In the genomic region with DNA sequence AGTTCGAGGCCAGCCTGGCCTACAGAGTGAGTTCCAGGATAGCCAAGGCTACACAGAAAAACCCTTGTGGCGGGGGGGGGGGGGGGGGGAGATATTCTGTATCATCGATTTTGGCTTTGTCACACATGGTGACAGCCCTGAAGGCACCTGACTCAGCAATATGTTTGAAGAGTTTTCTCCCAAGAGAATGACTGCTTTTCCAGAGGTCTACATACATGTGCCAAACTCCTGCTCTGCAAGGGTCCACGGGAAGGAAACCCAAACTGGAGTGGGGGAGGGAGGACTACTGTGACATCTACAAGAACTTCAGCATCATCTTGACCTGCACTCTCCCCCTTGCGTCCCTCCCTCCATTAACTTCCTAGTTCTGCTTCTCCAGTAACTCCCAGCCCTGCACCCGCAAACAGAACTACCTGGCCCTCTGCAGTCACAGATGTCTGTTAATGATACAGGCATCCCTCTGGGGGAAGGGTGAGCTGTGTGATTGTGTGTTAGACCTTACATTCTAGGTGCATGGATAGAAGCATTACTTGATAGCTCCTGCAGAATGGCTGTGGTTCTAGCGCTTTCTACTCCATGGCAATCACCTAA, we compare ENCODE assay signal across 1 mouse cellular context.
TF ChIP-seq lines count a peak whose summit lies in the region.

No protein-coding gene starts in this region.

TF ChIP-seq in MEL, 35 proteins besides CTCF, POLR2A, EP300 and RAD21 (continued from another document):
- TF ChIP-seq USF2 (IDR thresholded peaks at IDR 0.05; ENCODE audit: borderline replicate concordance in 1 of 2, insufficient read depth in 1 of 2, low read depth in 1 of 2, low read length in 2 of 2) = no peak
- TF ChIP-seq MAZ (IDR thresholded peaks at IDR 0.05; ENCODE audit: low read depth, low read length) = 0 out of 2 replicates have a peak, but pooled peaks have one; percentile 60
- TF ChIP-seq MYB (IDR thresholded peaks at IDR 0.05; ENCODE audit: low read depth, low read length) = peak; percentile 44; the same call in 1 of the 2 replicates
- no peak for TF ChIP-seq CHD1 (IDR thresholded peaks at IDR 0.05; ENCODE audit: low read depth, low read length)
- no peak for TF ChIP-seq ZNF384 (IDR thresholded peaks at IDR 0.05; ENCODE audit: low read depth, low read length)
- TF ChIP-seq SIN3A (IDR thresholded peaks at IDR 0.05; ENCODE audit: low read length) = peak; percentile 22; the same call in 1 of the 2 replicates
- TF ChIP-seq USF1 (IDR thresholded peaks at IDR 0.05; ENCODE audit: low read depth, low read length) = no peak
- no peak; the same call in 1 of the 2 replicates for TF ChIP-seq CHD2 (IDR thresholded peaks at IDR 0.05; ENCODE audit: low read length)
- TF ChIP-seq TCF12 (IDR thresholded peaks at IDR 0.05; ENCODE audit: low read depth, low read length) = peak; percentile 74
- peak; percentile 71; the same call in 1 of the 2 replicates for TF ChIP-seq ETS1 (IDR thresholded peaks at IDR 0.05; ENCODE audit: low read depth, low read length)
- no peak for TF ChIP-seq KAT2A (conservative IDR thresholded peaks at IDR 0.05; ENCODE audit: low read depth, low read length)
- TF ChIP-seq MYC (IDR thresholded peaks at IDR 0.05; ENCODE audit: low read depth, low read length) = 0 out of 2 replicates have a peak, but pooled peaks have one; percentile 26
- TF ChIP-seq MAFK (IDR thresholded peaks at IDR 0.05; ENCODE audit: borderline replicate concordance, low read depth, low read length) = peak; percentile 69; the same call in 1 of the 2 replicates
- no peak for TF ChIP-seq NRF1 (IDR thresholded peaks at IDR 0.05; ENCODE audit: insufficient read depth, low read depth, low read length, poor library complexity, severe bottlenecking)
- TF ChIP-seq ZC3H11A (IDR thresholded peaks at IDR 0.05; ENCODE audit: low read depth, low read length) = no peak
- TF ChIP-seq BHLHE40 (IDR thresholded peaks at IDR 0.05; ENCODE audit: borderline replicate concordance, low read depth, low read length) = 0 out of 2 replicates have a peak, but pooled peaks have one; percentile 30
- TF ChIP-seq JUND (IDR thresholded peaks at IDR 0.05; ENCODE audit: low read depth, low read length) = no peak
- TF ChIP-seq ELF1 (IDR thresholded peaks at IDR 0.05; ENCODE audit: low read depth, low read length) = peak; percentile 56
